Mouse (Mus musculus) cortical plate, adult 2 months (tissue): ENCODE measurements at regions not wholly inside any gene's neighbourhood (a gene's known extent, or its start where the extent isn't known, plus 50 kb on each side); places are given as distances from the start of the nearest gene placed in this dataset.

ENCODE experiments used
- CTCF ChIP-seq: fragments of 200-500 bp; IDR thresholded peaks from 2 replicates; pipeline ENCODE4 v1.5.1; 2011; ENCODE audit warnings: mild to moderate bottlenecking, control low read depth, low read length; ENCODE audit not compliant: insufficient read depth; ENCODE audit errors: extremely low read depth
- POLR2A ChIP-seq: fragments of 200-500 bp; IDR thresholded peaks from 2 replicates; pipeline ENCODE4 v1.6.1; 2011; ENCODE audit warnings: mild to moderate bottlenecking, low read length, control low read depth; ENCODE audit not compliant: insufficient read depth; ENCODE audit errors: extremely low read depth

- TF ChIP-seq POLR2A (no peak), CTCF (no peak)
These were observed 84.4 kb upstream of the Eomes start for GRCm38 (mm10) chr9:118393567-118393966.
